12 mouse cellular contexts compared by ENCODE assay signal in the genomic region with DNA sequence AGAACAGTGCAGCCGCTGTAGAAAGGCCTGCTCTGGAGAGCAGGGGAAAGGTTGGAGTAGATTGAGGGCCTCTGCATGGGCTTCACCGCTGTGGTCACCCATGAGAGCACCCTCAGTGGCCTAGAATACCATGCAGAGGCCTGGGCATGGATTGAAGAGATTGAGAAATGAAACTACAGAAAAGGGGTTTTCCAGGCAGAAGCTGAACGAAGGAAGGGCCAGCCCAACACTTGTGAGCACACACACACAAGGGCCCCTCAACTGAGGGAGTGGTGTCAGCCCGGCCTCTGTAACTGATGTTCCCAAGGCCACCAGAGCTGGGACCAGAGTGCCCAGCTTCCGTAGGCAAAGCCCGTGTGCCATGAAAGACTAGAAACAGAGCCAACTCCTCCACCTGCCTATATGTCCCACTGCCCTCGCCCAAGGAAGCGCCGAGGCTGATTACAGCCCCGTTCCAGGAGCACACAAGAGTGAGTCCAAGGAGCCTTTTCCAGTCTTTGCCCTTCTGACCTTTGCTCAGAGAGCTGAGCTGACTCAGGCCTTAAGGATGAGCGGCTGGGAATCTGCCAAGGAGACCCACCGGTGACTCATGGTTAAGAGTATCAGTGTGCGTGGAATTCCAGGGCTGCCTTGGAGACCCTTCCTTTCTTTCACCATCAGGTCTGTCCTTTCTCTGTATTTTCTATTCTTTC. TPM values are rescaled to one million over a fixed set of nuclear protein-coding genes. Genes with fewer than 3 reads are reported as not detected.
DNase-seq lines count a peak whose midpoint lies in the region; ATAC-seq and TF ChIP-seq lines count a peak whose summit lies in the region.
"Had no signal": no experiment of that assay in that cellular context is flagged by ENCODE, and none has a peak within 500 bp of the region (broad histone marks: within the 10 kb centered on the region; RNA-seq: fewer than 3 reads in every experiment).

No protein-coding gene starts in this region.

- H3K36me3 ChIP-seq in forebrain, embryonic 10.5 days (replicated peaks): no peaks in the 10 kb centered on the region
- no peaks in the 10 kb centered on the region for H3K36me3 ChIP-seq in forebrain, embryonic 16.5 days (ENCODE audit: control insufficient read depth, insufficient read depth)
- no peaks in the 10 kb centered on the region for H3K36me3 ChIP-seq in intestine, postnatal 0 days (ENCODE audit: control insufficient read depth, insufficient read depth)
- no peaks in the 10 kb centered on the region for H3K36me3 ChIP-seq in hindbrain, postnatal 0 days (ENCODE audit: insufficient read depth, low read length)
- H3K36me3 ChIP-seq in hindbrain, embryonic 16.5 days (ENCODE audit: control insufficient read depth, insufficient read depth, low read length): no peaks in the 10 kb centered on the region
- H3K36me3 ChIP-seq: embryonic facial prominence, embryonic 12.5 days; hindbrain, embryonic 13.5 days; liver, embryonic 12.5 days had no signal

- DNase-seq in forebrain, embryonic 10.5 days (ENCODE audit: extremely low spot score, low spot score): no peak
- peak; percentile 16 for DNase-seq in adipocyte (ENCODE audit: low spot score)
- DNase-seq in hindbrain, postnatal 0 days (ENCODE audit: low spot score): no peak
- DNase-seq: right cerebral cortex, adult 18-20 months had no signal

- no peak overlapping the region for H3K4me2 ChIP-seq in forebrain, embryonic 16.5 days (ENCODE audit: low read length)
- H3K4me2 ChIP-seq in intestine, postnatal 0 days (replicated peaks; ENCODE audit: low read depth): peak overlapping the region; percentile 24; the same call in 1 of the 2 replicates
- no peak overlapping the region for H3K4me2 ChIP-seq in hindbrain, postnatal 0 days (ENCODE audit: low read depth, low read length)
- H3K4me2 ChIP-seq in hindbrain, embryonic 16.5 days (ENCODE audit: low read length): no peak overlapping the region
- H3K4me2 ChIP-seq: embryonic facial prominence, embryonic 12.5 days; hindbrain, embryonic 13.5 days; liver, embryonic 12.5 days had no signal

- H3K9me3 ChIP-seq in forebrain, embryonic 10.5 days: no peaks in the 10 kb centered on the region
- no peaks in the 10 kb centered on the region for H3K9me3 ChIP-seq in forebrain, embryonic 16.5 days (ENCODE audit: control insufficient read depth, low read length)
- H3K9me3 ChIP-seq in intestine, postnatal 0 days (ENCODE audit: control insufficient read depth): no peaks in the 10 kb centered on the region
- H3K9me3 ChIP-seq in hindbrain, postnatal 0 days (ENCODE audit: low read length): no peaks in the 10 kb centered on the region
- no peaks in the 10 kb centered on the region for H3K9me3 ChIP-seq in hindbrain, embryonic 16.5 days (ENCODE audit: control insufficient read depth, low read length)
- H3K9me3 ChIP-seq: embryonic facial prominence, embryonic 12.5 days; hindbrain, embryonic 13.5 days; liver, embryonic 12.5 days had no signal

- H3K4me3 ChIP-seq in forebrain, embryonic 10.5 days: no peak overlapping the region
- H3K4me3 ChIP-seq in forebrain, embryonic 16.5 days (replicated peaks; ENCODE audit: low read length): no peak overlapping the region
- H3K4me3 ChIP-seq in intestine, postnatal 0 days (ENCODE audit: low read depth, low read length): no peak overlapping the region
- no peak overlapping the region for H3K4me3 ChIP-seq in hindbrain, postnatal 0 days (ENCODE audit: low read length)
- H3K4me3 ChIP-seq in hindbrain, embryonic 16.5 days (ENCODE audit: low read length): no peak overlapping the region
- H3K4me3 ChIP-seq: embryonic facial prominence, embryonic 12.5 days; hindbrain, embryonic 13.5 days; liver, embryonic 12.5 days had no signal

- H3K27me3 ChIP-seq in forebrain, embryonic 10.5 days (ENCODE audit: poor library complexity, severe bottlenecking): no peaks in the 10 kb centered on the region
- H3K27me3 ChIP-seq in forebrain, embryonic 16.5 days (replicated peaks; ENCODE audit: control insufficient read depth, insufficient read depth, low read length): no peaks in the 10 kb centered on the region
- H3K27me3 ChIP-seq in intestine, postnatal 0 days (replicated peaks; ENCODE audit: control insufficient read depth, insufficient read depth, low read length): no peaks in the 10 kb centered on the region
- no peaks in the 10 kb centered on the region for H3K27me3 ChIP-seq in hindbrain, postnatal 0 days (ENCODE audit: insufficient read depth, low read length)
- no peaks in the 10 kb centered on the region for H3K27me3 ChIP-seq in hindbrain, embryonic 16.5 days (replicated peaks; ENCODE audit: control insufficient read depth, insufficient read depth, low read length)
- H3K27me3 ChIP-seq: embryonic facial prominence, embryonic 12.5 days; hindbrain, embryonic 13.5 days; liver, embryonic 12.5 days had no signal

- 84% methylated on average over 13 of the region's 13 CpGs for WGBS in forebrain, embryonic 10.5 days
- WGBS in forebrain, embryonic 16.5 days: 83% methylated on average over 13 of the region's 13 CpGs
- 39% methylated on average over 13 of the region's 13 CpGs for WGBS in intestine, postnatal 0 days
- WGBS in hindbrain, postnatal 0 days: 84% methylated on average over 13 of the region's 13 CpGs
- 85% methylated on average over 13 of the region's 13 CpGs for WGBS in hindbrain, embryonic 16.5 days

- ATAC-seq in forebrain, embryonic 16.5 days: no peak
- peak; percentile 82 for ATAC-seq in intestine, postnatal 0 days
- peak; percentile 69 for ATAC-seq in neutrophil, adult 5-6 weeks (ENCODE audit: extremely low read depth, insufficient number of reproducible peaks, low FRiP score, poor library complexity, severe bottlenecking)
- ATAC-seq in cerebellum, adult (ENCODE audit: insufficient number of reproducible peaks, low FRiP score, low TSS enrichment): no peak
- ATAC-seq in hindbrain, postnatal 0 days: no peak
- no peak for ATAC-seq in hindbrain, embryonic 16.5 days
- ATAC-seq: liver, embryonic 12.5 days had no signal

- peaks cover 33% of the 10 kb centered on the region for H3K4me1 ChIP-seq in forebrain, embryonic 10.5 days
- H3K4me1 ChIP-seq in forebrain, embryonic 16.5 days (replicated peaks; ENCODE audit: control insufficient read depth, insufficient read depth, low read length): no peaks in the 10 kb centered on the region
- H3K4me1 ChIP-seq in intestine, postnatal 0 days (replicated peaks; ENCODE audit: control insufficient read depth, insufficient read depth, low read length): peaks cover 16% of the 10 kb centered on the region
- H3K4me1 ChIP-seq in hindbrain, postnatal 0 days (ENCODE audit: insufficient read depth, low read length): no peaks in the 10 kb centered on the region
- H3K4me1 ChIP-seq in hindbrain, embryonic 16.5 days (ENCODE audit: control insufficient read depth, insufficient read depth, low read depth, low read length): no peaks in the 10 kb centered on the region

- no peak overlapping the region for H3K9ac ChIP-seq in forebrain, embryonic 16.5 days (replicated peaks; ENCODE audit: low read depth, low read length)
- H3K9ac ChIP-seq in intestine, postnatal 0 days (ENCODE audit: low read depth, low read length): 0 out of 2 replicates have a peak overlapping the region, but pooled peaks have one; percentile 1
- no peak overlapping the region for H3K9ac ChIP-seq in hindbrain, postnatal 0 days (replicated peaks; ENCODE audit: low read length)
- H3K9ac ChIP-seq in hindbrain, embryonic 16.5 days (ENCODE audit: low read depth, low read length): no peak overlapping the region
- H3K9ac ChIP-seq: embryonic facial prominence, embryonic 12.5 days; hindbrain, embryonic 13.5 days; liver, embryonic 12.5 days had no signal

- TF ChIP-seq CTCF in intestine, postnatal 0 days (IDR thresholded peaks at IDR 0.05; ENCODE audit: low read depth): no peak
- TF ChIP-seq CTCF in hindbrain, postnatal 0 days (IDR thresholded peaks at IDR 0.05; ENCODE audit: low read depth): no peak

- peak overlapping the region; percentile 8; the same call in 1 of the 2 replicates for H3K27ac ChIP-seq in forebrain, embryonic 10.5 days
- no peak overlapping the region for H3K27ac ChIP-seq in forebrain, embryonic 16.5 days (ENCODE audit: low read length)
- H3K27ac ChIP-seq in intestine, postnatal 0 days (ENCODE audit: low read depth, low read length): peak overlapping the region; percentile 90
- H3K27ac ChIP-seq in hindbrain, postnatal 0 days: no peak overlapping the region
- H3K27ac ChIP-seq in hindbrain, embryonic 16.5 days (ENCODE audit: low read depth, low read length): no peak overlapping the region
- H3K27ac ChIP-seq: embryonic facial prominence, embryonic 12.5 days; hindbrain, embryonic 13.5 days; liver, embryonic 12.5 days had no signal

RNA-seq across cellular contexts. Expression of a gene that starts 9.4 kb away (rescaled TPM):
- 23.6 and 24.8 TPM in 2 replicates for polyA plus RNA-seq in forebrain, embryonic 10.5 days (2016; fragmentation: Nextera tagmentation; extraction: Ambion mirVana)
- polyA plus RNA-seq in forebrain, embryonic 16.5 days (2015; fragmentation: Nextera tagmentation; extraction: Ambion mirVana): 27.9 and 34.6 TPM in 2 replicates
- 54.7 and 60.6 TPM in 2 replicates for polyA plus RNA-seq in intestine, postnatal 0 days (2015; fragmentation: Nextera tagmentation; extraction: Ambion mirVana)
- 483 and 502 TPM in 2 replicates for total RNA-seq in neutrophil, adult 5-6 weeks (2017)
- total RNA-seq in hindbrain, postnatal 0 days (2014; rRNA removed): 26.2 and 26.8 TPM in 2 replicates
- 19.6 and 20.4 TPM in 2 replicates for polyA plus RNA-seq in hindbrain, postnatal 0 days (2015; fragmentation: Nextera tagmentation; extraction: Ambion mirVana)
- polyA plus RNA-seq in hindbrain, embryonic 16.5 days (2015; fragmentation: Nextera tagmentation; extraction: Ambion mirVana): 22.0 and 27.1 TPM in 2 replicates

RNA-seq across cellular contexts. Expression of a gene that starts 18.8 kb away (rescaled TPM):
- polyA plus RNA-seq in forebrain, embryonic 10.5 days (2016; fragmentation: Nextera tagmentation; extraction: Ambion mirVana): 12.7 and 14.7 TPM in 2 replicates
- polyA plus RNA-seq in forebrain, embryonic 16.5 days (2015; fragmentation: Nextera tagmentation; extraction: Ambion mirVana): 7.2 and 8.5 TPM in 2 replicates
- 8.4 and 9.0 TPM in 2 replicates for polyA plus RNA-seq in intestine, postnatal 0 days (2015; fragmentation: Nextera tagmentation; extraction: Ambion mirVana)
- 13.0 and 13.5 TPM in 2 replicates for total RNA-seq in neutrophil, adult 5-6 weeks (2017)
- 11.4 and 18.2 TPM in 2 replicates for total RNA-seq in hindbrain, postnatal 0 days (2014; rRNA removed)
- polyA plus RNA-seq in hindbrain, postnatal 0 days (2015; fragmentation: Nextera tagmentation; extraction: Ambion mirVana): 10.0 and 10.1 TPM in 2 replicates
- 9.2 and 10.4 TPM in 2 replicates for polyA plus RNA-seq in hindbrain, embryonic 16.5 days (2015; fragmentation: Nextera tagmentation; extraction: Ambion mirVana)

Comparison
In these comparisons a context has a peak if more than half of its experiments do, and no peak if none do; other contexts are left out.
1. H3K27ac ChIP-seq: peak in forebrain, embryonic 10.5 days (single experiment) and intestine, postnatal 0 days (single experiment); none in forebrain, embryonic 16.5 days (single experiment), hindbrain, postnatal 0 days (single experiment) and hindbrain, embryonic 16.5 days (single experiment).
2. ATAC-seq: peak in intestine, postnatal 0 days (single experiment) and neutrophil, adult 5-6 weeks (single experiment); none in forebrain, embryonic 16.5 days (single experiment), cerebellum, adult (single experiment), hindbrain, postnatal 0 days (single experiment) and hindbrain, embryonic 16.5 days (single experiment).